Mouse (Mus musculus): ENCODE data around the gene Dlg4. TPM values are rescaled to one million over a fixed set of nuclear protein-coding genes. Genes with fewer than 3 reads are reported as not detected.

Dlg4 gene
- polyA plus RNA-seq, 2 experiments = 0.33 to 1.9 TPM

DNA sequence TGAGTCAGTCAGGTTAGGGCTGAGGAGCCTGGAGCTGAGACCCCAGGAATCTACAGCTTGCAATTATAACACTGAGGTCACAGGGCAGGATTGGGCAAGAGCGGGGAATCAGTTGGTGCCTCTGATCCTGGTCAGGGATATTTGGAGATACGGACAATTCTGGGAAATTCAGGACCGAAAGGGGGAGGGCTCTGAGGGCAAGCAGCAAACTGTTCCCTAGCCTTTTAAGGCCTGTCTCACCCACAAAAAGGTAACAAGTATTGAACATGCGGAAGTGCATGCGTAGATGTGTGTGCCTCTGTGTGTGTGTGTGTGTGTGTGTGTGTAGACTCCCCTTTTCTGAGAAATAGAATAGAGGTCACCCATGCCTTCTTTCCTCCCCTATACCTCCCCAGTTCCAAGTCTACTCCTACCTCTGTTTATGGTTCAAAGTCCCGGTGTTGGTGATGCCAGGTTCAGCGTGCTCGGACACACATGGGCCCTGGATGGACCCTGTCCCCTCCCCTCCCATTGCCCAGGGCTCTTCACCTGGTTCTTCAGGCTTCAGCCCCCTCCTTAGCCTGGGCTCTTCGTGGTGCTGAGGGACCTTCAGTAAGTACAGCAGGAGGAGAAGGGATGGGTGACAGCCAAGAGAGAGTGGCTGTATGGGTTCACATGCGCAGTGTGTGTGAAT is 37.3 kb downstream of the Dlg4 start, which contains the start of gene Asgr1:
Gene Asgr1, plus strand, starts transcription at position 188 of the 673 bp plus-strand sequence.
- Histone ChIP-seq H3K9ac (replicated peaks) (no peak within 1 kb of the TSS), H3K36me3 (replicated peaks; ENCODE audit: control insufficient read depth, insufficient read depth, low read depth) (no peaks in the 10 kb centered on the region), H3K4me1 (replicated peaks; ENCODE audit: control insufficient read depth in 2 of 2, insufficient read depth in 2 of 2, low read length in 1 of 2) (no peaks in the 10 kb centered on the region), H3K27me3 (ENCODE audit: control insufficient read depth, insufficient read depth, low read length) (no peaks in the 10 kb centered on the region), H3K4me3 (ENCODE audit: insufficient read depth in 1 of 2, low read depth in 2 of 2, low read length in 2 of 2) (no peak within 1 kb of the TSS), H3K9me3 (ENCODE audit: control insufficient read depth, low read length) (no peaks in the 10 kb centered on the region), H3K27ac (no peak within 1 kb of the TSS), H3K4me2 (ENCODE audit: low read depth) (no peak within 1 kb of the TSS; the same call in 1 of the 2 replicates)
- DNase-seq (ENCODE audit: low read depth in 3 of 3, low spot score in 3 of 3) (no peak), ATAC-seq (ENCODE audit: insufficient read depth) (peak; percentile 37)
- no peak for TF ChIP-seq EP300 (IDR thresholded peaks at IDR 0.05; ENCODE audit: low read depth)
- TF ChIP-seq CTCF (IDR thresholded peaks at IDR 0.05; ENCODE audit: low read depth) = no peak
- 67% methylated on average over 10 of the region's 10 CpGs for WGBS (ENCODE audit: insufficient replicate concordance)

DNA sequence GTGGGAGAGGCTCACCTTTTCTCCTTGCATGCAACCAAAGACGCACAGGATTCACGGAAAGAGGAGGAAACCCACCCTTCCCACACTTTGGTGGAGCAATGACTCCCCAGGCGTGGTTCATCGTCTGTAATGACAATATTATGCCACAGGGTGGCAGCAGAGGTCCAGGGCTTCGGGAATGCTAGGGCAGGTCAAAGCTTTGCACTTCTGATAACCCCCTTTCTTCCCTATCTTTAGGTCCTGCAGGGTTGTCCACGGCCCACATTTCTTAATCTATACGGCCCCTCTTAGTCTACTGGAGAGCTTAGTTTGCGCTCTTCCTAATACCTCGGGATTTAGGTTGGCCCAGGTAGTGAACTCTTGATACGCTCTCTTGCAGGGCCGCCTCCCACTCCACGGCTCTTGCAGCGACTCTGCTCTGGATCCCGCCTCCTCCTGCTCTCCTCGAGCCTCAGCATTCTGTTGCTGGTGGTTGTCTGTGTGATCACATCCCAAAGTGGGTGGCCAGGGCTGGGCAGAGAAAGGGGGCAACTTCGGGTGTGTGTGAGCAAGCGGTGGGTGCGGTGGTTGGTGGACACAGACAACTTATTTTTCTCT is 39.0 kb downstream of the Dlg4 start:
- 21% methylated on average over 18 of the region's 18 CpGs for WGBS (ENCODE audit: insufficient replicate concordance)
- Histone ChIP-seq H3K4me1 (replicated peaks; ENCODE audit: control insufficient read depth in 2 of 2, insufficient read depth in 2 of 2, low read length in 1 of 2) (no peaks in the 10 kb centered on the region), H3K4me2 (ENCODE audit: low read depth) (no peak overlapping the region), H3K9me3 (ENCODE audit: control insufficient read depth, low read length) (no peaks in the 10 kb centered on the region), H3K9ac (replicated peaks) (no peak overlapping the region), H3K4me3 (ENCODE audit: insufficient read depth in 1 of 2, low read depth in 2 of 2, low read length in 2 of 2) (no peak overlapping the region), H3K27me3 (ENCODE audit: control insufficient read depth, insufficient read depth, low read length) (no peaks in the 10 kb centered on the region), H3K27ac (no peak overlapping the region), H3K36me3 (replicated peaks; ENCODE audit: control insufficient read depth, insufficient read depth, low read depth) (no peaks in the 10 kb centered on the region)
- TF ChIP-seq EP300 (IDR thresholded peaks at IDR 0.05; ENCODE audit: low read depth) (no peak), CTCF (IDR thresholded peaks at IDR 0.05; ENCODE audit: low read depth) (peak; percentile 96)
- DNase-seq (ENCODE audit: low read depth in 3 of 3, low spot score in 3 of 3) (peak; percentile 28 to 48 (median 33)), ATAC-seq (ENCODE audit: insufficient read depth) (peak; percentile 47; the same call in 1 of the 2 replicates)

DNA sequence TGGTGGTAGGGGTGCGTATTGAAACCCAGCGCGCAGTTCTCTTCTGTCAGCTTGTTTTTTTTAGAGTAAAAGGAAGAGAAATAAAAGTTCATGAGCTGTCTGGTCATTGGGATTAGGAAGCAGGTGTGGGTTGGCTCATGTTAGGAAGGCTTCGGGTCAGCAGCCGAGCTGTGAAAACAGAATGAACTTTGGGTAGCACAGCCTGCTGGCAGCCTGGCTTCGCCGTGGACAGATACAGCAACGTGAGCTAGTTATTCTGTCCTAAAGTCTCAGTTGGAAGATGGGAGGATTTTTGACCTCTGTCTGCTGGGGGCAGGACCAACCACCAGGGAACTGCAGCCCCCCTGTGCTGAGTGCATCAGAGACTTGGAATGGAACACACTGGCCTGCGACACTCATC is 41.1 kb downstream of the Dlg4 start:
- H3K4me2 ChIP-seq (ENCODE audit: low read depth) = no peak overlapping the region
- 72% methylated on average over 9 of the region's 9 CpGs for WGBS (ENCODE audit: insufficient replicate concordance)

GRCm38 (mm10) chr11:70059930-70060329 is 43.2 kb downstream of the Dlg4 start:
- no peak overlapping the region for H3K9ac ChIP-seq (replicated peaks)
- H3K27ac ChIP-seq = no peak overlapping the region
- H3K4me3 ChIP-seq (ENCODE audit: insufficient read depth in 1 of 2, low read depth in 2 of 2, low read length in 2 of 2) = no peak overlapping the region
- no peaks in the 10 kb centered on the region for H3K9me3 ChIP-seq (ENCODE audit: control insufficient read depth, low read length)
- H3K4me1 ChIP-seq (replicated peaks; ENCODE audit: control insufficient read depth in 2 of 2, insufficient read depth in 2 of 2, low read length in 1 of 2) = no peaks in the 10 kb centered on the region
- H3K36me3 ChIP-seq (replicated peaks; ENCODE audit: control insufficient read depth, insufficient read depth, low read depth) = no peaks in the 10 kb centered on the region
- ATAC-seq (ENCODE audit: insufficient read depth) (no peak), DNase-seq (ENCODE audit: low read depth in 3 of 3, low spot score in 3 of 3) (no peak)
- WGBS (ENCODE audit: insufficient replicate concordance) = 50% methylated on average over 6 of the region's 6 CpGs
- no peak overlapping the region for H3K4me2 ChIP-seq (ENCODE audit: low read depth)
- H3K27me3 ChIP-seq (ENCODE audit: control insufficient read depth, insufficient read depth, low read length) = no peaks in the 10 kb centered on the region
- TF ChIP-seq EP300 (IDR thresholded peaks at IDR 0.05; ENCODE audit: low read depth) = no peak
- no peak for TF ChIP-seq CTCF (IDR thresholded peaks at IDR 0.05; ENCODE audit: low read depth)

More for the DNA sequence above, 41.1 kb downstream of the Dlg4 start:
- Histone ChIP-seq H3K9ac (replicated peaks) (no peak overlapping the region), H3K4me1 (replicated peaks; ENCODE audit: control insufficient read depth in 2 of 2, insufficient read depth in 2 of 2, low read length in 1 of 2) (no peaks in the 10 kb centered on the region), H3K36me3 (replicated peaks; ENCODE audit: control insufficient read depth, insufficient read depth, low read depth) (no peaks in the 10 kb centered on the region), H3K27ac (no peak overlapping the region), H3K4me3 (ENCODE audit: insufficient read depth in 1 of 2, low read depth in 2 of 2, low read length in 2 of 2) (no peak overlapping the region), H3K27me3 (ENCODE audit: control insufficient read depth, insufficient read depth, low read length) (no peaks in the 10 kb centered on the region), H3K9me3 (ENCODE audit: control insufficient read depth, low read length) (no peaks in the 10 kb centered on the region)
- TF ChIP-seq EP300 (IDR thresholded peaks at IDR 0.05; ENCODE audit: low read depth) = no peak
- DNase-seq (ENCODE audit: low read depth in 3 of 3, low spot score in 3 of 3) = no peak
- ATAC-seq (ENCODE audit: insufficient read depth) = no peak

GRCm38 (mm10) chr11:70063053-70063452 is 46.3 kb downstream of the Dlg4 start:
- no peak for ATAC-seq (ENCODE audit: insufficient read depth)
- WGBS (ENCODE audit: insufficient replicate concordance) = 46% methylated on average over 3 of the region's 3 CpGs
- no peak overlapping the region for H3K4me3 ChIP-seq (ENCODE audit: insufficient read depth in 1 of 2, low read depth in 2 of 2, low read length in 2 of 2)

More at GRCm38 (mm10) chr11:70063053-70063452, 46.3 kb downstream of the Dlg4 start:
- no peak for TF ChIP-seq EP300 (IDR thresholded peaks at IDR 0.05; ENCODE audit: low read depth)
- TF ChIP-seq CTCF (IDR thresholded peaks at IDR 0.05; ENCODE audit: low read depth) = peak; percentile 35; the same call in 1 of the 2 replicates
- H3K27me3 ChIP-seq (ENCODE audit: control insufficient read depth, insufficient read depth, low read length) = no peaks in the 10 kb centered on the region
- no peak overlapping the region for H3K27ac ChIP-seq
- H3K36me3 ChIP-seq (replicated peaks; ENCODE audit: control insufficient read depth, insufficient read depth, low read depth) = no peaks in the 10 kb centered on the region
- no peak overlapping the region for H3K4me2 ChIP-seq (ENCODE audit: low read depth)
- H3K4me1 ChIP-seq (replicated peaks; ENCODE audit: control insufficient read depth in 2 of 2, insufficient read depth in 2 of 2, low read length in 1 of 2) = no peaks in the 10 kb centered on the region
- no peaks in the 10 kb centered on the region for H3K9me3 ChIP-seq (ENCODE audit: control insufficient read depth, low read length)
- no peak overlapping the region for H3K9ac ChIP-seq (replicated peaks)
- no peak for DNase-seq (ENCODE audit: low read depth in 3 of 3, low spot score in 3 of 3)

Measured in liver, embryonic 14.5 days (tissue).